Mouse (Mus musculus) ES-E14 (cell line): Measurements from ENCODE around the gene Jak3.

ENCODE experiments used
- CHD2 ChIP-seq: IDR thresholded peaks from 2 replicates; pipeline ENCODE4 v1.6.1; 2014; ENCODE audit warnings: mild to moderate bottlenecking, low read depth, low read length, inconsistent platforms
- HCFC1 ChIP-seq: IDR thresholded peaks from 2 replicates; pipeline ENCODE4 v1.6.1; 2012; ENCODE audit warnings: low read length, inconsistent platforms, borderline replicate concordance; ENCODE audit not compliant: insufficient read depth

- TF ChIP-seq HCFC1 = no peak
- peak; percentile 73; the same call in 1 of the 2 replicates for TF ChIP-seq CHD2
Observed at GRCm38 (mm10) chr8:71716561-71717053, 40.5 kb downstream of the Jak3 start.
